Mouse (Mus musculus): ENCODE data around the gene 3110040M04Rik.
"Not testable (repeated sequence)": the region's sequence is repeated elsewhere in the genome, so short reads cannot be mapped to it uniquely, and the experiment has no call there.

- not testable (repeated sequence) for TF ChIP-seq POLR2A, CTCF (IDR thresholded peaks at IDR 0.05; ENCODE audit: insufficient read depth, low read depth, low read length)
Observed at GRCm38 (mm10) chr1:151186186-151186585, 17.7 kb upstream of the 3110040M04Rik start.

All from olfactory bulb, adult 2 months (tissue).